Mouse (Mus musculus): Measurements from ENCODE around the gene Sidt1.

DNA sequence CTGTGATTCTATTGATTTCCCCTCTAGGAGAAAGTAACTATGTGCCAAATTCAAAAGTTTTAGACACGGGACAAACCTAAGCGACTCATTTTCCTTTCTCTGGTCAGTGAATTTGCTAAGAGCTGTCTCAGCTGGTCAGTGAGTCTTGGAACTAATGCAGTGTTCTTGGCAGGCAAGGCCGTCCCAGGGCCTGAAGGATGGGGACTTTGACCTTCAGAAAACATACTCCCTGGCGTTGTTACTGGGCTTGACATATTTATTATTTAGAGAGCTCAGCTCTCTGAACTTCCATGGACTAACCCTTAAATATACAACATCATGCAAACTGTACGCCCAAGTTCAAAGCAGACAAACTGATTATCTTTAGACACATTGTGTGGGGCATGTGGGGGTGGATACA is 62.4 kb downstream of the Sidt1 start:
- TF ChIP-seq CTCF (IDR thresholded peaks at IDR 0.05; ENCODE audit: low read depth): no peak
- no peak for TF ChIP-seq EP300 (IDR thresholded peaks at IDR 0.05; ENCODE audit: low read depth)

Measured in liver, embryonic 14.5 days (tissue).